Mouse (Mus musculus) lung, embryonic 15.5 days (tissue): ENCODE results near the gene Ralgds. TPM values are rescaled to one million over a fixed set of nuclear protein-coding genes. Genes with fewer than 3 reads are reported as not detected.
A peak's percentile ranks its signal among the peaks of the same experiment; 100 is the strongest.

Experiments used
- ATAC-seq: fragments of 200-750 bp; cut with Nextera tagmentation; 2 replicates; pipeline ENCODE4 v1.8.0; 2017; ENCODE audit warnings: moderate number of reproducible peaks, borderline replicate concordance; ENCODE audit not compliant: low FRiP score, low TSS enrichment; ENCODE audit errors: extremely low read depth
- H3K27ac ChIP-seq: fragments of 300-500 bp; sonication (generic); 2 replicates; pipeline ENCODE4 v1.5.1; 2015; ENCODE audit warnings: moderate library complexity, mild to moderate bottlenecking, inconsistent platforms
- H3K27me3 ChIP-seq: fragments of 300-500 bp; sonication (generic); 2 replicates; pipeline ENCODE4 v1.6.1; 2015; ENCODE audit warnings: inconsistent platforms
- H3K36me3 ChIP-seq: fragments of 300-500 bp; sonication (generic); 2 replicates; pipeline ENCODE4 v1.6.1; 2015; ENCODE audit warnings: inconsistent platforms
- H3K4me1 ChIP-seq: fragments of 300-500 bp; sonication (generic); 2 replicates; pipeline ENCODE4 v1.6.1; 2015; ENCODE audit warnings: inconsistent platforms
- H3K4me2 ChIP-seq: fragments of 300-500 bp; sonication (generic); 2 replicates; pipeline ENCODE4 v1.6.1; 2015; ENCODE audit warnings: inconsistent platforms, mild to moderate bottlenecking, moderate library complexity
- H3K4me3 ChIP-seq: fragments of 300-500 bp; sonication (generic); 2 replicates; pipeline ENCODE4 v1.5.1; 2015; ENCODE audit warnings: mild to moderate bottlenecking, inconsistent platforms
- H3K9ac ChIP-seq: fragments of 300-500 bp; sonication (generic); 2 replicates; pipeline ENCODE4 v1.6.1; 2015; ENCODE audit warnings: inconsistent platforms
- H3K9me3 ChIP-seq: fragments of 300-500 bp; sonication (generic); 2 replicates; pipeline ENCODE4 v1.6.1; 2016; ENCODE audit warnings: inconsistent platforms
- WGBS: fragments of 180-500 bp; shearing (Covaris S2); methylation state at CpG from one replicate; pipeline ENCODE4 v1.1.7; 2015; 5-methylcytosine and 5-hydroxymethylcytosine counted together
- polyA plus RNA-seq: library from polyadenylated mRNA; unstranded; fragments of >200 nt; fragmentation: Nextera tagmentation; extraction: Ambion mirVana; gene quantifications from 2 replicates; pipeline ENCODE4 v1.2.1, GENCODE M21; 2015

The Ralgds gene
- polyA plus RNA-seq, 1 experiment from 2014 or later = 30.9 TPM

GRCm38 (mm10) chr2:28547237-28548172 is 34.6 kb downstream of the Ralgds start:
- ATAC-seq = peak; percentile 51; the same call in 1 of the 2 replicates
- H3K4me2 ChIP-seq = no peak overlapping the region
- H3K4me3 ChIP-seq = no peak overlapping the region
- no peaks in the 10 kb centered on the region for H3K27me3 ChIP-seq
- H3K9ac ChIP-seq = no peak overlapping the region
- H3K9me3 ChIP-seq = no peaks in the 10 kb centered on the region
- WGBS = 50% methylated on average over 11 of the region's 11 CpGs
- H3K4me1 ChIP-seq = no peaks in the 10 kb centered on the region
- H3K36me3 ChIP-seq = peaks cover 79% of the 10 kb centered on the region
- no peak overlapping the region for H3K27ac ChIP-seq

- WGBS = 87% methylated on average over 13 of the region's 13 CpGs
- Histone ChIP-seq H3K36me3 (peaks cover 76% of the 10 kb centered on the region), H3K9me3 (no peaks in the 10 kb centered on the region), H3K4me1 (no peaks in the 10 kb centered on the region), H3K27me3 (no peaks in the 10 kb centered on the region), H3K27ac (no peak overlapping the region), H3K4me2 (no peak overlapping the region), H3K9ac (no peak overlapping the region), H3K4me3 (no peak overlapping the region)
- no peak for ATAC-seq
Observed at GRCm38 (mm10) chr2:28549157-28549556, 36.2 kb downstream of the Ralgds start.

- Histone ChIP-seq H3K36me3 (peaks cover 55% of the 10 kb centered on the region), H3K27me3 (no peaks in the 10 kb centered on the region), H3K4me1 (no peaks in the 10 kb centered on the region), H3K9me3 (no peaks in the 10 kb centered on the region), H3K27ac (no peak overlapping the region), H3K9ac (no peak overlapping the region), H3K4me3 (no peak overlapping the region), H3K4me2 (no peak overlapping the region)
- no peak for ATAC-seq
- 91% methylated on average over 5 of the region's 5 CpGs for WGBS
Observed at GRCm38 (mm10) chr2:28552301-28552700, 39.4 kb downstream of the Ralgds start.

- H3K4me1 ChIP-seq = no peaks in the 10 kb centered on the region
- no peak overlapping the region for H3K4me2 ChIP-seq
- H3K9me3 ChIP-seq = no peaks in the 10 kb centered on the region
- H3K4me3 ChIP-seq = no peak overlapping the region
- WGBS = 77% methylated on average over 5 of the region's 5 CpGs
- H3K9ac ChIP-seq = no peak overlapping the region
- H3K36me3 ChIP-seq = peaks cover 12% of the 10 kb centered on the region; the same call in 1 of the 2 replicates
- ATAC-seq = no peak
- no peaks in the 10 kb centered on the region for H3K27me3 ChIP-seq
- H3K27ac ChIP-seq = no peak overlapping the region
Observed at GRCm38 (mm10) chr2:28557452-28557851, 44.5 kb downstream of the Ralgds start.

- Histone ChIP-seq H3K4me1 (no peaks in the 10 kb centered on the region), H3K27me3 (no peaks in the 10 kb centered on the region), H3K4me3 (no peak within 1 kb of the TSS), H3K27ac (no peak within 1 kb of the TSS), H3K9ac (no peak within 1 kb of the TSS), H3K4me2 (no peak within 1 kb of the TSS), H3K36me3 (peaks cover 26% of the 10 kb centered on the region), H3K9me3 (no peaks in the 10 kb centered on the region)
- WGBS = 58% methylated on average over 6 of the region's 6 CpGs
- ATAC-seq = no peak
Observed at GRCm38 (mm10) chr2:28563303-28563702, 50.4 kb downstream of the Ralgds start, which contains the start of gene Cel. Cel (minus strand) TSS chr2:28563403.

- Histone ChIP-seq H3K4me2 (no peak overlapping the region), H3K27ac (no peak overlapping the region), H3K36me3 (peaks cover 30% of the 10 kb centered on the region), H3K9me3 (no peaks in the 10 kb centered on the region), H3K27me3 (no peaks in the 10 kb centered on the region), H3K4me3 (no peak overlapping the region), H3K4me1 (no peaks in the 10 kb centered on the region), H3K9ac (no peak overlapping the region)
- ATAC-seq = no peak
Observed at GRCm38 (mm10) chr2:28563830-28564229, 50.9 kb downstream of the Ralgds start.

GRCm38 (mm10) chr2:28564380-28564779 is 51.5 kb downstream of the Ralgds start:
- no peak overlapping the region for H3K9ac ChIP-seq
- H3K9me3 ChIP-seq = no peaks in the 10 kb centered on the region
- no peak for ATAC-seq
- 93% methylated on average over 4 of the region's 4 CpGs for WGBS
- H3K4me1 ChIP-seq = no peaks in the 10 kb centered on the region
- H3K36me3 ChIP-seq = peaks cover 35% of the 10 kb centered on the region
- H3K4me2 ChIP-seq = no peak overlapping the region
- no peak overlapping the region for H3K27ac ChIP-seq
- H3K27me3 ChIP-seq = no peaks in the 10 kb centered on the region
- no peak overlapping the region for H3K4me3 ChIP-seq

GRCm38 (mm10) chr2:28566545-28566944 is 53.6 kb downstream of the Ralgds start:
- Histone ChIP-seq H3K27me3 (no peaks in the 10 kb centered on the region), H3K4me2 (no peak overlapping the region), H3K4me1 (no peaks in the 10 kb centered on the region), H3K4me3 (no peak overlapping the region), H3K9me3 (no peaks in the 10 kb centered on the region), H3K27ac (no peak overlapping the region), H3K36me3 (peaks cover 43% of the 10 kb centered on the region), H3K9ac (no peak overlapping the region)
- ATAC-seq = no peak
- 48% methylated on average over 5 of the region's 5 CpGs for WGBS

- ATAC-seq = peak; percentile 76
- peaks cover 73% of the 10 kb centered on the region for H3K36me3 ChIP-seq
- H3K9ac ChIP-seq = no peak overlapping the region
Observed at GRCm38 (mm10) chr2:28569903-28570302, 57.0 kb downstream of the Ralgds start.

GRCm38 (mm10) chr2:28575341-28575740 is 62.4 kb downstream of the Ralgds start:
- WGBS = 75% methylated on average over 4 of the region's 4 CpGs
- H3K4me2 ChIP-seq = no peak overlapping the region
- no peaks in the 10 kb centered on the region for H3K27me3 ChIP-seq
- no peak overlapping the region for H3K27ac ChIP-seq
- H3K4me1 ChIP-seq = 0 out of 2 replicates have a peak, but pooled peaks cover 11% of the 10 kb centered on the region
- H3K9ac ChIP-seq = no peak overlapping the region
- H3K36me3 ChIP-seq = peaks cover 80% of the 10 kb centered on the region
- no peaks in the 10 kb centered on the region for H3K9me3 ChIP-seq
- no peak for ATAC-seq
- no peak overlapping the region for H3K4me3 ChIP-seq

More at GRCm38 (mm10) chr2:28569903-28570302, 57.0 kb downstream of the Ralgds start:
- Histone ChIP-seq H3K27me3 (no peaks in the 10 kb centered on the region), H3K4me3 (no peak overlapping the region), H3K9me3 (no peaks in the 10 kb centered on the region), H3K4me1 (no peaks in the 10 kb centered on the region), H3K4me2 (no peak overlapping the region), H3K27ac (0 out of 2 replicates have a peak overlapping the region, but pooled peaks have one; percentile 6)
- WGBS = 26% methylated on average over 3 of the region's 3 CpGs

- no peak for ATAC-seq
- WGBS = 67% methylated on average over 3 of the region's 3 CpGs
Observed at GRCm38 (mm10) chr2:28576815-28577214, 63.9 kb downstream of the Ralgds start.

GRCm38 (mm10) chr2:28578003-28578402 is 65.1 kb downstream of the Ralgds start:
- H3K9ac ChIP-seq = no peak overlapping the region

More at GRCm38 (mm10) chr2:28576815-28577214, 63.9 kb downstream of the Ralgds start:
- no peaks in the 10 kb centered on the region for H3K27me3 ChIP-seq
- no peaks in the 10 kb centered on the region for H3K9me3 ChIP-seq
- no peak overlapping the region for H3K4me3 ChIP-seq
- H3K27ac ChIP-seq = no peak overlapping the region
- peaks cover 77% of the 10 kb centered on the region for H3K36me3 ChIP-seq
- peaks cover 18% of the 10 kb centered on the region; the same call in 1 of the 2 replicates for H3K4me1 ChIP-seq
- H3K9ac ChIP-seq = no peak overlapping the region
- no peak overlapping the region for H3K4me2 ChIP-seq

More at GRCm38 (mm10) chr2:28578003-28578402, 65.1 kb downstream of the Ralgds start:
- H3K27me3 ChIP-seq = no peaks in the 10 kb centered on the region
- H3K36me3 ChIP-seq = peaks cover 65% of the 10 kb centered on the region
- no peaks in the 10 kb centered on the region for H3K9me3 ChIP-seq
- no peak for ATAC-seq
- peaks cover 22% of the 10 kb centered on the region; the same call in 1 of the 2 replicates for H3K4me1 ChIP-seq
- 58% methylated on average over 5 of the region's 5 CpGs for WGBS
- H3K4me3 ChIP-seq = no peak overlapping the region
- H3K4me2 ChIP-seq = no peak overlapping the region
- H3K27ac ChIP-seq = no peak overlapping the region; the same call in 1 of the 2 replicates
